Mouse (Mus musculus) forebrain, embryonic 14.5 days (tissue): ENCODE data around the gene Opa3. TPM values are rescaled to one million over a fixed set of nuclear protein-coding genes. Genes with fewer than 3 reads are reported as not detected.

ENCODE experiments used
- ATAC-seq: fragments of 200-750 bp; cut with Nextera tagmentation; 2 replicates; pipeline ENCODE4 v1.8.0; 2017; ENCODE audit warnings: mild to moderate bottlenecking, moderate library complexity
- DNase-seq: peaks from one replicate; pipeline ENCODE4 v3.0.0-alpha.2; 2015; ENCODE audit warnings: low spot score
- H3K27ac ChIP-seq: fragments of 300-500 bp; sonication (generic); 2 replicates; pipeline ENCODE4 v1.5.1; 2014; ENCODE audit warnings: low read depth, mild to moderate bottlenecking, control low read depth, low read length, moderate library complexity
- H3K27me3 ChIP-seq: fragments of 300-500 bp; sonication (generic); replicated peaks from 2 replicates; pipeline ENCODE4 v1.6.1; 2014; ENCODE audit warnings: low read length, control low read depth, mixed read lengths; ENCODE audit not compliant: control insufficient read depth, insufficient read depth
- H3K36me3 ChIP-seq: fragments of 300-500 bp; sonication (generic); 2 replicates; pipeline ENCODE4 v1.6.1; 2014; ENCODE audit warnings: low read length, control low read depth; ENCODE audit not compliant: control insufficient read depth, insufficient read depth
- H3K4me1 ChIP-seq: fragments of 300-500 bp; sonication (generic); 2 replicates; pipeline ENCODE4 v1.6.1; 2014; ENCODE audit warnings: antibody characterized with exemption, low read length, control low read depth; ENCODE audit not compliant: control insufficient read depth, insufficient read depth
- H3K4me2 ChIP-seq: fragments of 300-500 bp; sonication (generic); 2 replicates; pipeline ENCODE4 v1.6.1; 2014; ENCODE audit warnings: mild to moderate bottlenecking, control low read depth, low read length
- H3K4me3 ChIP-seq: fragments of 300-500 bp; sonication (generic); 2 replicates; pipeline ENCODE4 v1.5.1; 2014; ENCODE audit warnings: low read depth, low read length, control low read depth
- H3K9ac ChIP-seq: fragments of 300-500 bp; sonication (generic); 2 replicates; pipeline ENCODE4 v1.6.1; 2014; ENCODE audit warnings: mild to moderate bottlenecking, low read length, control low read depth, moderate library complexity
- H3K9me3 ChIP-seq: fragments of 300-500 bp; sonication (generic); replicated peaks from 2 replicates; pipeline ENCODE4 v1.6.1; 2016; ENCODE audit warnings: low read length, control low read depth, mixed read lengths; ENCODE audit not compliant: control insufficient read depth
- WGBS: fragments of 180-500 bp; shearing (Covaris S2); extraction: QIAGEN DNeasy Blood & Tissue Kit; methylation state at CpG from one replicate; pipeline ENCODE4 v1.1.7; 2014; 5-methylcytosine and 5-hydroxymethylcytosine counted together
- polyA plus RNA-seq: library from polyadenylated mRNA; unstranded; fragments of >200 nt; fragmentation: Nextera tagmentation; extraction: Ambion mirVana; gene quantifications from 2 replicates; pipeline ENCODE4 v1.2.1, GENCODE M21; 2014

Gene Opa3
- polyA plus RNA-seq, 1 experiment from 2014 or later: 42.5 TPM

- H3K27ac ChIP-seq: no peak overlapping the region
- H3K4me2 ChIP-seq: no peak overlapping the region
- peaks cover 2% of the 10 kb centered on the region for H3K4me1 ChIP-seq
- no peak overlapping the region for H3K9ac ChIP-seq
- WGBS: 81% methylated on average over 5 of the region's 5 CpGs
- no peaks in the 10 kb centered on the region for H3K9me3 ChIP-seq
- 0 out of 2 replicates have a peak, but pooled peaks cover 4% of the 10 kb centered on the region for H3K36me3 ChIP-seq
- DNase-seq (no peak), ATAC-seq (no peak)
- no peak overlapping the region for H3K4me3 ChIP-seq
- H3K27me3 ChIP-seq: no peaks in the 10 kb centered on the region
These were observed 6.5 kb downstream of the Opa3 start for GRCm38 (mm10) chr7:19234652-19235051.

DNA sequence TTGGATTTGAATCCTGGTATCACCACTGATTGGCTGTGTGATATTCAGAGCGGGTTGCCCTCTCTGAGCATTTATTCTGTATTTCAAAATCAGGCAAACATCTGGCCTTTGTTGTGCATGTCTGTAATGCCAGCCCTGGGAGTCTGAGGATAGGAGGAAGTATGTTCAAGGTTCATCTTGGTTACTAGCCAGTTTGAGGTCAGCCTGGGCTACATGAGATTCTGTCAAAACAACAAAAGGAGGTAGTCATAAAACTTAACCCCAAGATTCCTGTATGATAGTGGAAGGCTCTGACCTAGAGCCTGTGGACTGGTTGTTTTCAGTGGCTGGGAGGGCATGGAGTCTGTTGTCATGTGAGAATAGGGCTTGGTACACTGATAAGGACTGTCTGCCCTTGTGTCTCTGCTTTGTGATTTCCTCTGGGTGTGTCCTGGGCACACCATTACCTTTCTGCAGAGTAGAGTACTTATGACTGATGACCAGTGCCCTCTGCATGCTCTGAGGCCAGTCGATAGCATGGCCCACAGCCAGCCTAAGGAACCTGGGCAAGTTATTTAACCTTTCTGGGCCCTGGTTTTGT is 7.0 kb downstream of the Opa3 start:
- no peak overlapping the region for H3K27ac ChIP-seq
- 92% methylated on average over 2 of the region's 2 CpGs for WGBS
- H3K4me2 ChIP-seq: no peak overlapping the region
- ATAC-seq (no peak), DNase-seq (no peak)
- H3K9me3 ChIP-seq: no peaks in the 10 kb centered on the region
- H3K4me3 ChIP-seq: no peak overlapping the region
- no peaks in the 10 kb centered on the region for H3K27me3 ChIP-seq
- H3K36me3 ChIP-seq: 0 out of 2 replicates have a peak, but pooled peaks cover 4% of the 10 kb centered on the region
- H3K9ac ChIP-seq: no peak overlapping the region
- H3K4me1 ChIP-seq: no peaks in the 10 kb centered on the region

DNA sequence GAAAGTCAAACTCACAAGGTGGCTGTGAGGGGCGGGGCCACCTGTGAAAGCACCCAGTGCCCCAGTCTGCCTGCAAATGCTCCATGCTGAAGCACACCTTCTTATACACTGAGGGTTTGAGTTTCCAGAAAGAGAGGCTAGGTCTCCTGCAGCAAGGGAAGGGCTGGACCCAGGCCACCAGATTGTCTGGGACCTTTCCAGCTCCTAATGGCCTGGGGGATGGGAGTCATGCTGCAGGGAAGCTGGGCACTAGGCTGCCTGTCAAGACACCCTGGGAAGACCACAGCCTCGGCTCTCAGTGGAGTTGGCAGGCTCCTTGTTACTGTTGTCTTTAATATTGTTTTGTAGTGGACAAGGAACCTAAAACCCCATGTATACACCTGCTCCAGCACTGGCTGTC is 8.3 kb downstream of the Opa3 start:
- Histone ChIP-seq H3K9me3 (no peaks in the 10 kb centered on the region), H3K4me3 (no peak overlapping the region), H3K27ac (no peak overlapping the region), H3K4me1 (no peaks in the 10 kb centered on the region), H3K9ac (no peak overlapping the region), H3K4me2 (no peak overlapping the region), H3K36me3 (0 out of 2 replicates have a peak, but pooled peaks cover 4% of the 10 kb centered on the region), H3K27me3 (no peaks in the 10 kb centered on the region)
- no peak for ATAC-seq
- 74% methylated on average over 2 of the region's 2 CpGs for WGBS
- no peak for DNase-seq

DNA sequence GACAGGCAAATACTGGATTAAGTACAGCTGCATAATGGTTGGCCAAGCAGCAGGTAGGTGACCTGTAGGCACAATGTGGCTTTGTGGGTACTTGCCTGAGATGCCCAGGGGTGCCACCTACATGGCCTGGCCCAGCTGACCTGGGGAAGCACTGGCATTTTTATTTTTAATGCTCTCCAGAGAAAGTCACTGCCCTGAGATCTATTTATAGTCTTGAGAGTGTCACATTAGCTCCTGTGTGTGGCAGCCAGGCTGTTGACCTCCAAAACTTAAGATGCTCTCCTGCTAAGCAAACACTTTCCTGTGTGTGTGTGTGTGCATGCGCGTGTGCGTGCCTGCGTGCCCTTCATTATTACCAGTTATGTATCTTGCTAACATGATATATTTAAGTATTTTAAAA is 10.2 kb downstream of the Opa3 start:
- H3K4me3 ChIP-seq: no peak overlapping the region
- 96% methylated on average over 4 of the region's 4 CpGs for WGBS
- DNase-seq: no peak

DNA sequence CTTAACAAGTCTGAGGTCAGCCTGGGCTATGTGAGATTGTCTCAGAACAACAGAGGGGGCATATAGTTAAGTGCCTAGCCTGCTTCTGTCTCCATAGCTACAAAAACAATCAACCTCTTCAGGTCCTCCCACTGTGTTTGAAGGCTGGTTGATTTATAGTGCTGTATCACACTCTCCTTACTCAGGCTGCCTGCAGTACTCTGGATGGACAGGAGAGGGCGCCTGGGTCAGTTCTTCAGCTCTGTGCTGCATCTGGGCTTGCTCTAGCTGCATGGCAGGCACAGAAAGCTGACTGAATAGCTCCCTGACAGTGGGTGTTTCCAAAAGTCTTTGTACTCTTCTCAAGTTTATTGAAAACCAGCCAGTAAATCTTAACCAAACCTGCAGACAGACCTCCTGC is 11.3 kb downstream of the Opa3 start:
- Histone ChIP-seq H3K27ac (no peak overlapping the region; the same call in 1 of the 2 replicates), H3K9me3 (no peaks in the 10 kb centered on the region), H3K4me3 (no peak overlapping the region), H3K36me3 (peaks cover 4% of the 10 kb centered on the region; the same call in 1 of the 2 replicates), H3K4me2 (no peak overlapping the region), H3K4me1 (no peaks in the 10 kb centered on the region), H3K27me3 (no peaks in the 10 kb centered on the region), H3K9ac (no peak overlapping the region)
- DNase-seq (peak; percentile 92), ATAC-seq (peak; percentile 95)
- 0% methylated on average over 1 of the region's 1 CpGs for WGBS

More for the DNA sequence above, 10.2 kb downstream of the Opa3 start:
- Histone ChIP-seq H3K9me3 (no peaks in the 10 kb centered on the region), H3K27me3 (no peaks in the 10 kb centered on the region), H3K4me1 (no peaks in the 10 kb centered on the region), H3K36me3 (0 out of 2 replicates have a peak, but pooled peaks cover 4% of the 10 kb centered on the region), H3K9ac (no peak overlapping the region), H3K4me2 (no peak overlapping the region), H3K27ac (no peak overlapping the region)
- no peak for ATAC-seq

- WGBS: 61% methylated on average over 2 of the region's 4 CpGs
- H3K4me1 ChIP-seq: no peaks in the 10 kb centered on the region
- no peak for DNase-seq
- no peak overlapping the region for H3K4me3 ChIP-seq
- H3K4me2 ChIP-seq: no peak overlapping the region
- no peak overlapping the region for H3K27ac ChIP-seq
- H3K27me3 ChIP-seq: no peaks in the 10 kb centered on the region
- peaks cover 8% of the 10 kb centered on the region for H3K36me3 ChIP-seq
- no peaks in the 10 kb centered on the region for H3K9me3 ChIP-seq
- ATAC-seq: no peak
- no peak overlapping the region for H3K9ac ChIP-seq
These were observed 11.9 kb downstream of the Opa3 start for GRCm38 (mm10) chr7:19239986-19240385.

- no peak overlapping the region for H3K27ac ChIP-seq
- H3K36me3 ChIP-seq: peaks cover 18% of the 10 kb centered on the region
- no peaks in the 10 kb centered on the region for H3K9me3 ChIP-seq
- no peak overlapping the region for H3K4me2 ChIP-seq
- ATAC-seq (no peak), DNase-seq (no peak)
- 83% methylated on average over 8 of the region's 8 CpGs for WGBS
- H3K27me3 ChIP-seq: no peaks in the 10 kb centered on the region
- no peak overlapping the region for H3K4me3 ChIP-seq
- H3K4me1 ChIP-seq: no peaks in the 10 kb centered on the region
- H3K9ac ChIP-seq: no peak overlapping the region
These were observed 12.8 kb downstream of the Opa3 start for GRCm38 (mm10) chr7:19240905-19241463.

DNA sequence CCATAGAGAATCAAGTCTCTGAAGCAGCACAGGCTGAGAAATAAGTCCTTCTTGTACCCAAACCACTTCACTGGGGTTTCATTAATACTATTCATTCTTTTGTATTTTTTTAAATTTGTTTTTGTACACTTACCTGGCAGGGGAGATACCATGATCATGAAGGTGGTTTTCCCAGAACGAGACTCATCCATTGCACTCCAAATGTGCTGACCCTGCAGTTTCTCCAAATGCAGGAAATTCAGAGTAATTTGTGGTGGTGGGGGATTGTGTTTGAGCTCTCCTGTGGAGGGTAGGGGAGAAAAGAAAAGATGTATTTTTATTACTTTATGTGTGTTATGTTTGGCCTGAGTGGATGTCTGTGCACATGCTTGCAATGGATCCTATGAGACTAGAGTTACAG is 13.9 kb downstream of the Opa3 start:
- Histone ChIP-seq H3K4me3 (no peak overlapping the region), H3K4me2 (no peak overlapping the region), H3K27me3 (no peaks in the 10 kb centered on the region), H3K4me1 (no peaks in the 10 kb centered on the region), H3K9me3 (no peaks in the 10 kb centered on the region), H3K27ac (no peak overlapping the region), H3K36me3 (peaks cover 19% of the 10 kb centered on the region), H3K9ac (no peak overlapping the region)
- 90% methylated on average over 1 of the region's 1 CpGs for WGBS
- ATAC-seq (no peak), DNase-seq (no peak)

GRCm38 (mm10) chr7:19243858-19244257 is 15.7 kb downstream of the Opa3 start:
- Histone ChIP-seq H3K4me1 (no peaks in the 10 kb centered on the region), H3K4me3 (no peak overlapping the region), H3K4me2 (no peak overlapping the region), H3K9ac (no peak overlapping the region; the same call in 1 of the 2 replicates), H3K27me3 (no peaks in the 10 kb centered on the region), H3K36me3 (peaks cover 21% of the 10 kb centered on the region), H3K9me3 (no peaks in the 10 kb centered on the region), H3K27ac (no peak overlapping the region)
- ATAC-seq (no peak), DNase-seq (peak; percentile 23)
- WGBS: 56% methylated on average over 5 of the region's 5 CpGs
